Mouse (Mus musculus) CH12.LX (cell line): Measurements from ENCODE around the gene Ston2.

Experiments used
- CHD2 ChIP-seq: IDR thresholded peaks from 2 replicates; pipeline ENCODE4 v1.6.1; 2011; ENCODE audit warnings: low read length, improper control_type of control experiment
- CTCF ChIP-seq, 2 experiments: IDR thresholded peaks in 1 of 2; conservative IDR thresholded peaks in 1 of 2; 2 replicates each; pipeline ENCODE4 v1.5.1; 2011 to 2012; ENCODE audit warnings: low read depth in 2 of 2, low read length in 2 of 2, improper control_type of control experiment in 1 of 2, inconsistent platforms in 1 of 2, mild to moderate bottlenecking in 1 of 2, moderate library complexity in 1 of 2
- EP300 ChIP-seq: IDR thresholded peaks from 2 replicates; pipeline ENCODE4 v1.6.1; 2011; ENCODE audit warnings: low read length, improper control_type of control experiment
- MYC ChIP-seq: IDR thresholded peaks from 2 replicates; pipeline ENCODE4 v1.6.1; 2011; ENCODE audit warnings: low read depth, mild to moderate bottlenecking, improper control_type of control experiment, low read length
- SMC3 ChIP-seq: IDR thresholded peaks from 2 replicates; pipeline ENCODE4 v1.6.1; 2011; ENCODE audit warnings: low read depth, low read length, improper control_type of control experiment
- USF1 ChIP-seq: IDR thresholded peaks from 2 replicates; pipeline ENCODE4 v1.6.1; 2014; ENCODE audit warnings: low read depth, mild to moderate bottlenecking, inconsistent platforms, low read length, improper control_type of control experiment

DNA sequence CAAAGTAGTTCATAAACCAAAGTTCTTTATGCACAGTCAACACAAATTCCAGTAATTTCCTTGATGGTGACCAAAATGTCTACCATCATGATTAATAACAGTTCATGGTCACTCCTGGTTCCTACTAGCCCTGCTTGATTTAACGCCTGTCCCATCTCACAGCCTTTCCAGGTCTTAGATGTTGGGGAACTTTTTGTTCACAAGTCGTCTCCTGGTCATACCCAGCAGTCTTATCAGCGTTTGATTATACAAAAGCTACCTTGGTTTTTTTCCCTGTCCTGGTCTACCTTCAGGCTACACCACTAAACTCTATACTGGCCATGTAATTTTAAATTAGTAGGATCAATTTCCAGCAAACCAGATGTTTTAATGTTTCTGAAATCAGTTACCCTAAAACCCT, 201.1 kb downstream of the Ston2 start:
- TF ChIP-seq CHD2 (no peak), EP300 (no peak), USF1 (no peak), SMC3 (no peak), CTCF (conservative IDR thresholded peaks at IDR 0.05 in 1 of 2, IDR thresholded peaks at IDR 0.05 in 1 of 2; ENCODE audit: low read depth in 2 of 2, low read length in 2 of 2) (no peak), MYC (no peak)
